Mouse (Mus musculus): ENCODE measurements around the gene Ccdc24. TPM values are rescaled to one million over a fixed set of nuclear protein-coding genes. Genes with fewer than 3 reads are reported as not detected.
A peak's percentile ranks its signal among the peaks of the same experiment; 100 is the strongest.

The Ccdc24 gene
- total RNA-seq, 2 experiments from 2014 or later, result 0.91 to 1.1 TPM

DNA sequence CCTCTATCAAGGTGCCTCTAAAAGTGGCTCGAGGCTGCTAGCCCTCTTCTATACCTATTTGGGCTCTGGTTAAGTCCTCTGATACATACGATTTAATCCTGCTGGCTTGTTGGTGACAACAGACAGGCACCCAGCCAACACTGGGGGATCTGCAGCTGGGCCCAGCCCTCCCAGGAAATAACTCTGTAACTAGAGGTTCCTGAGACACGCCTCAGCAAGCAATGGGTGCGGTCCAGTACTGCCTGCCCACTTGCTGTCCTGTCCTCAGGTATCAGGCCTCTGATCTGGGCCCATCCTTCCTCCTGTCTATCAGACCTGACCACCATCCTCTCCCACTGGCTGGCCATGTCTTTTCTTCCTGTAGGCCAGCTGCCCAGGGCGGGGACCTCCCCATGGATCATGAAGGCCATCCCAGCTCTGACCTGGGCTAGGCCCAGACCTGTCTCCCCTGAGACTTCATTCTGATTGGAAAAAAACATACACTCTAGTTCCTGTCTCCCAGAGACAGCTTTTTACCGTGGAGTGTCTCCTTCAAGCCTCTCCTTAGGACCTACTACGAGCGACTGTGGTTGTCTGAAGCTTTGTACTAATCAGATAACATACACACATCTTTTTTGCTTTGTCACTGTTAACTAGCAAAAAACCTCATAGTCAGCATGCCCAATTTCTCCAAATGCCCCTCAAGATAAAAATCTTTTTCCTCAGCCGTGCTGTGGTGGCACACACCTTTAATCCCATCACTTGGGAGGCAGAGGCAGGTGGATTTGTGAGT is 40.3 kb downstream of the Ccdc24 start:
- DNase-seq (ENCODE audit: extremely low spot score in 1 of 2, low spot score in 1 of 2), result no peak

GRCm38 (mm10) chr4:117831499-117831898 is 40.9 kb downstream of the Ccdc24 start:
- DNase-seq (ENCODE audit: extremely low spot score in 1 of 2, low spot score in 1 of 2), result no peak

DNA sequence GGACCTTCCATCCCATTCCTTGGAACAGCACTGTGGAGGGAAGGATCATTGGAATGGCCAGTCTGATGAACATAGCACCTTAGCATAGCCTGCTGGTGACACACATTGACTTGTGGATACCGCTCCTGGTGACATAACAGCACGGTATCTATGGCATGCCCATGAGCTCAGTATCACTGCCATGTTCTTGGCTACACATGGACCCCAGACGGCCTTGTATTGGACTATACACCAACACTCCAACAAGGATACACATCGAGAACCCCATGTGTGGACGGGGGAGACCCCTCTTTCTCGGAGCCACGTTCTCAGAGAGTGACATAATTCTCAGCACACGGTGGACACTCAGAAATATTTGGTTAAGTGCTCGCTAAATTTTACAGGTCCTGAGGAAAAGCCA is 41.6 kb downstream of the Ccdc24 start:
- DNase-seq (ENCODE audit: extremely low spot score in 1 of 2, low spot score in 1 of 2), result no peak

DNA sequence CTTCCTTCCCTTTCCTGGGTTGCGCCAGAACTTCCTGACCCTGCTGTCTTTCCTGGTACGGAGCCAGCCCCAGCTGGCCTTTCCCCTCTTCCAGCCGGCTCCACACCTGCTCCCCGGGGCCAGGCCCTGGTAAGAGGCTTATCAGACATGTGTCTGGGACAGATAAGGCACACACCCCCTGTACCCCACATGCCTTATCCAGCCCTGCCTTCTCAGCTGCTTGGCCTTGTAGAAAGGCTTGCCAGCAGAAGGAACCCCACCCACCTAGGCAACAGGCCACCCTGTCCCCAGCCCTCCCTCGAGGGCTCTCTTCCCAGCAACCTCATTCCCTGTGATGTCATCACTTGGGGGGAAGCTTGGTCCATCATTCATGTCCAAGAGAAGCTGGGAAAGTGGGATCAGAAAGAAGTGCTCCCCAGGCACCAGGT is 42.2 kb downstream of the Ccdc24 start:
- DNase-seq (ENCODE audit: extremely low spot score in 1 of 2, low spot score in 1 of 2), result no peak

DNA sequence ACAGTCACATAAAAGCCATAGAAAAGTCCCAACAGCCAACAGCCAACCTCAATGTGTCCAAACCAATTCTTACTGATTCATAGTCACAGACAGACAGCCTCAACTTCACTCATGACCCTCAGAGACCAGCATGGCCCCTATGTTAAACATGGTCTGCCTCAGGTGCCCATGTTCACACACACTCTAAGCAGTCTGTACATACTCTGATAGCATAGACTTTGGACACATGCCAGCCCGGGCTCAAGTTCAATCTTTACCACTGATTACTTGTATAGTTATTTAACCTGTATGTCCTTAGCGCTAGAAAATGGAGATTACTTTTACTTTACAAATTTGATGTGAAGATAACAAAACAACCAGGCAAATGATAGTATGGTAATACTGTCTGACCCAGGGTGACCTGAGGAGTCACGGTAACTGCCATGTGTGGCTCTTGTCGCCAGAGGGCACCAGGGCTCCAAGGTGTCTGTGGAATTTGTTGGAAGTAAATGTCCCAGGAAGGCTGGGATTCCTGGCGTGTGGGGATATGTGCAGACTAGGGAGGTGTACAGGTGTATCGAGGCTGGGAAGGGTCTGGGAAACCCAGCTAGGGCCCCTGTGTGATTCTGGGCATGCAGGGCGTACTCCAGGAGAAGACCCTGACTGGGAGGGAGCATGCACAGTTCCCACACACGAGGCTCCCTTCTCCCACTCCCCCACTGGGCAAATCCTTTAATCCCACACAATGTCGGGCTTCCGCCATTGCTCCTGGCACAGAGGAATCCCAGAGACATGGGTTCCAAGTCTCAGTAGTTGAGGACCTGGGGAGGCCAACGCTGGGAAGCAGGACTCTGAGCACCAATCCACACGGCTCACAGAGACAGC is 42.9 kb downstream of the Ccdc24 start:
- peak in 1 of 2 experiments; percentile 66 for DNase-seq (ENCODE audit: extremely low spot score in 1 of 2, low spot score in 1 of 2)

DNA sequence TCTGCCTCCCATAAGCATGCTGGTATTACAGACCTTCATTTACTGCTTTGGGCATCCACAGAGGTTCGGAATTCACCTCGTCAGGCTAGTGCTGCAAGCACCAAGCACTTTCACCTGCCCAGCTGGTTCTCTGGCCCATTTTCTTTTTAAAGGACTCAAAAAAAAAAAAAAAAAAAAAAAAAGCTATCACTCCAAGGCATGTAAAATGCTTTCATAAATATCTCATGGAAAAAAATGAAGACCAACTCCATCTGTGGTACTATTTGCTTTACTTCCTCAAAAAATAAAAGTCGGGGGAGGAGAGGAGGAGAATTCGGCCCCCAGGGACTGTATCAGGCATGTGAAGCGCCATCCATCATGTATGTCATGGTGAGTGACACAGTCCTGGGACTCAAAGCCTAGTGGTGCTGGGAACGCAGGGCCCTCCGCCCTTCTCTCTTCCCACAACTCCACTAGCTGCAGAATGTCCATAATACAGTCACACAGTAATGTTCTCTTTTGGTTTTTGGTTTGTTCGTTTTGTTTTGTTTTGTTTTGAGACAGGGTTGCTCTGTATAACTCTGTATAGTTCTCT is 43.7 kb downstream of the Ccdc24 start:
- DNase-seq (ENCODE audit: extremely low spot score in 1 of 2, low spot score in 1 of 2), result no peak

GRCm38 (mm10) chr4:117818032-117818431 is 54.3 kb downstream of the Ccdc24 start:
- no peak for DNase-seq (ENCODE audit: extremely low spot score in 1 of 2, low spot score in 1 of 2)

GRCm38 (mm10) chr4:117816776-117817175 is 55.6 kb downstream of the Ccdc24 start:
- no peak for DNase-seq (ENCODE audit: extremely low spot score in 1 of 2, low spot score in 1 of 2)

Other genes starting within 250 kb of the Ccdc24 start
- gene Dmap1, start 190.3 kb downstream of the Ccdc24 start, total RNA-seq (2021), result 10 to 100 TPM; 35.8 to 39.6 TPM
- gene Gm12845, start 148.1 kb downstream of the Ccdc24 start, total RNA-seq (2021), result not detected
- gene Klf17, start 106.9 kb downstream of the Ccdc24 start, total RNA-seq (2021), result not detected
- gene Slc6a9, start 38.1 kb downstream of the Ccdc24 start, total RNA-seq (2021), result 10 to 100 TPM; 35.1 to 41.4 TPM
- gene B4galt2, start 10.9 kb upstream of the Ccdc24 start, total RNA-seq (2021), result 10 to 100 TPM; 75.6 to 76.3 TPM
- gene Atp6v0b, start 14.8 kb upstream of the Ccdc24 start, total RNA-seq (2021), result 100 to 1,000 TPM; 429 to 448 TPM
- gene Dph2, start 19.5 kb upstream of the Ccdc24 start, total RNA-seq (2021), result 10 to 100 TPM in 1 of 2 experiments, 1 to 10 TPM in 1; 7.9 to 11.7 TPM
- gene Ipo13, start 42.4 kb upstream of the Ccdc24 start, total RNA-seq (2021), result 100 to 1,000 TPM; 131 to 146 TPM
- 1 to 10 TPM; 1.9 to 2.2 TPM for gene Artn, start 57.2 kb upstream of the Ccdc24 start, total RNA-seq (2021)